Mouse (Mus musculus) spleen, adult 2 months (tissue): Measurements from ENCODE around the gene Ncoa6. TPM values are rescaled to one million over a fixed set of nuclear protein-coding genes. Genes with fewer than 3 reads are reported as not detected.

Source experiments
- DNase-seq, 2 experiments: peaks; one replicate each; pipeline versions ENCODE4 v3.0.0 to v3.0.0-alpha.2; 2012 to 2021; ENCODE audit warnings: low spot score in 2 of 2, low read depth in 1 of 2
- H3K27ac ChIP-seq: fragments of 200-500 bp; 2 replicates; pipeline ENCODE4 v1.5.1; 2012; ENCODE audit warnings: low read length, inconsistent platforms; ENCODE audit not compliant: insufficient read depth
- H3K27me3 ChIP-seq: fragments of 200-500 bp; 2 replicates; pipeline ENCODE4 v1.6.1; 2012; ENCODE audit warnings: mild to moderate bottlenecking, moderate library complexity, low read length, inconsistent platforms; ENCODE audit not compliant: control insufficient read depth, insufficient read depth
- H3K36me3 ChIP-seq: fragments of 200-500 bp; 2 replicates; pipeline ENCODE4 v1.6.1; 2012; ENCODE audit warnings: mild to moderate bottlenecking, low read length, inconsistent platforms; ENCODE audit not compliant: control insufficient read depth, insufficient read depth
- H3K4me1 ChIP-seq: fragments of 200-500 bp; 2 replicates; pipeline ENCODE4 v1.6.1; 2011; ENCODE audit warnings: inconsistent platforms; ENCODE audit not compliant: control insufficient read depth, insufficient read depth, insufficient read length
- H3K4me3 ChIP-seq: fragments of 200-500 bp; 2 replicates; pipeline ENCODE4 v1.5.1; 2011; ENCODE audit warnings: mild to moderate bottlenecking, inconsistent platforms; ENCODE audit not compliant: insufficient read depth, insufficient read length; ENCODE audit errors: extremely low read depth
- CTCF ChIP-seq: fragments of 200-500 bp; IDR thresholded peaks from 2 replicates; pipeline ENCODE4 v1.5.1; 2011; ENCODE audit warnings: mild to moderate bottlenecking, inconsistent platforms; ENCODE audit not compliant: insufficient read depth, insufficient read length, insufficient replicate concordance; ENCODE audit errors: extremely low read depth
- POLR2A ChIP-seq: fragments of 200-500 bp; IDR thresholded peaks from 2 replicates; pipeline ENCODE4 v1.6.1; 2011; ENCODE audit warnings: low read depth, low read length, inconsistent platforms
- WGBS: fragments of 180-500 bp; shearing (Covaris S2); methylation state at CpG from one replicate; pipeline ENCODE4 v1.1.7; 2018; 5-methylcytosine and 5-hydroxymethylcytosine counted together
- polyA plus RNA-seq: library from polyadenylated mRNA; depleted of rRNA; stranded (reverse); fragments of >200 nt; gene quantifications from 2 replicates; pipeline ENCODE4 v1.2.3, GENCODE M21; 2012; rRNA removed

The Ncoa6 gene
- polyA plus RNA-seq, result 41.8 and 59.8 TPM in 2 replicates

GRCm38 (mm10) chr2:155473570-155474088 is at the start of gene Ncoa6:
Ncoa6 (minus strand) TSS chr2:155473894.
- Histone ChIP-seq H3K36me3 (no peaks in the 10 kb centered on the region), H3K4me3 (peak within 1 kb of the TSS; percentile 79), H3K27ac (peak within 1 kb of the TSS; percentile 51; the same call in 1 of the 2 replicates), H3K27me3 (no peaks in the 10 kb centered on the region), H3K4me1 (peaks cover 7% of the 10 kb centered on the region; the same call in 1 of the 2 replicates)
- WGBS, result 1% methylated on average over 51 of the region's 72 CpGs
- TF ChIP-seq POLR2A, result no peak
- no peak for TF ChIP-seq CTCF
- DNase-seq, result peak; percentile 41 to 52

- Histone ChIP-seq H3K4me3 (peak overlapping the region; percentile 74), H3K27ac (peak overlapping the region; percentile 38), H3K4me1 (peaks cover 13% of the 10 kb centered on the region), H3K27me3 (0 out of 2 replicates have a peak, but pooled peaks cover 2% of the 10 kb centered on the region), H3K36me3 (no peaks in the 10 kb centered on the region)
- TF ChIP-seq POLR2A (no peak), CTCF (no peak)
- 32% methylated on average over 18 of the region's 18 CpGs for WGBS
- DNase-seq, result no peak
Measured at GRCm38 (mm10) chr2:155518531-155519270, 45.0 kb upstream of the Ncoa6 start.

GRCm38 (mm10) chr2:155517455-155518423 is 44.0 kb upstream of the Ncoa6 start, which contains the start of the genes Acss2 and Ggt7:
Acss2 (plus strand) TSS chr2:155517948.
Ggt7 (minus strand) TSS chr2:155518237.
- Histone ChIP-seq H3K27me3 (0 out of 2 replicates have a peak, but pooled peaks cover 2% of the 10 kb centered on the region), H3K36me3 (no peaks in the 10 kb centered on the region), H3K4me1 (peaks cover 13% of the 10 kb centered on the region), H3K27ac (peak within 1 kb of the TSS; percentile 38), H3K4me3 (peak within 1 kb of the TSS; percentile 74)
- WGBS, result 3% methylated on average over 70 of the region's 70 CpGs
- peak; percentile 90 to 95 for DNase-seq
- TF ChIP-seq CTCF, result peak; percentile 63; the same call in 1 of the 2 replicates
- peak; percentile 23; the same call in 1 of the 2 replicates for TF ChIP-seq POLR2A

GRCm38 (mm10) chr2:155515941-155516340 is 42.2 kb upstream of the Ncoa6 start:
- Histone ChIP-seq H3K4me1 (peaks cover 13% of the 10 kb centered on the region), H3K27me3 (0 out of 2 replicates have a peak, but pooled peaks cover 2% of the 10 kb centered on the region), H3K27ac (no peak overlapping the region), H3K4me3 (no peak overlapping the region), H3K36me3 (no peaks in the 10 kb centered on the region)
- DNase-seq, result peak in 1 of 2 experiments; percentile 42
- no peak for TF ChIP-seq POLR2A
- peak; percentile 59; the same call in 1 of the 2 replicates for TF ChIP-seq CTCF
- WGBS, result 12% methylated on average over 1 of the region's 1 CpGs

GRCm38 (mm10) chr2:155514666-155515065 is 41.0 kb upstream of the Ncoa6 start:
- H3K4me1 ChIP-seq, result peaks cover 13% of the 10 kb centered on the region
- peak; percentile 40 to 77 for DNase-seq
- TF ChIP-seq CTCF (peak; percentile 18; the same call in 1 of the 2 replicates), POLR2A (no peak)
- 0 out of 2 replicates have a peak, but pooled peaks cover 2% of the 10 kb centered on the region for H3K27me3 ChIP-seq
- H3K27ac ChIP-seq, result no peak overlapping the region
- peak overlapping the region; percentile 42; the same call in 1 of the 2 replicates for H3K4me3 ChIP-seq
- H3K36me3 ChIP-seq, result no peaks in the 10 kb centered on the region
- WGBS, result 3% methylated on average over 22 of the region's 23 CpGs

- 57% methylated on average over 5 of the region's 5 CpGs for WGBS
- Histone ChIP-seq H3K36me3 (no peaks in the 10 kb centered on the region), H3K4me3 (no peak overlapping the region), H3K27me3 (0 out of 2 replicates have a peak, but pooled peaks cover 2% of the 10 kb centered on the region), H3K27ac (no peak overlapping the region), H3K4me1 (peaks cover 13% of the 10 kb centered on the region)
- no peak for DNase-seq
- no peak for TF ChIP-seq POLR2A
- TF ChIP-seq CTCF, result no peak
Measured at GRCm38 (mm10) chr2:155513543-155513942, 39.8 kb upstream of the Ncoa6 start.
